Comparison of ENCODE assay signal across 23 mouse cellular contexts in genomic region chr14:105275196-105275595, GRCm38 (mm10). TPM values are rescaled to one million over a fixed set of nuclear protein-coding genes. Genes with fewer than 3 reads are reported as not detected.
A peak's percentile ranks its signal among the peaks of the same experiment; 100 is the strongest.
DNase-seq lines count a peak whose midpoint lies in the region; ATAC-seq and TF ChIP-seq lines count a peak whose summit lies in the region.
"Had no signal": no experiment of that assay in that cellular context is flagged by ENCODE, and none has a peak within 500 bp of the region (broad histone marks: within the 10 kb centered on the region; RNA-seq: fewer than 3 reads in every experiment).

No protein-coding gene starts in this region.

- no peak for ATAC-seq in heart, postnatal 0 days (ENCODE audit: insufficient read depth, low read depth)
- no peak for ATAC-seq in lung, embryonic 14.5 days (ENCODE audit: insufficient read depth)

- peaks cover 14% of the 10 kb centered on the region for H3K4me1 ChIP-seq in heart, postnatal 0 days (ENCODE audit: control insufficient read depth, insufficient read depth)
- no peaks in the 10 kb centered on the region for H3K4me1 ChIP-seq in lung, embryonic 14.5 days (ENCODE audit: insufficient read depth)
- H3K4me1 ChIP-seq in CH12.LX (ENCODE audit: control insufficient read depth in 1 of 2, insufficient read depth in 2 of 2) = peaks cover 8 to 21% of the 10 kb centered on the region in 2 experiments

- TF ChIP-seq EP300 in heart, postnatal 0 days (IDR thresholded peaks at IDR 0.05; ENCODE audit: low read depth) = no peak
- peak; percentile 36; the same call in 1 of the 2 replicates for TF ChIP-seq EP300 in CH12.LX (IDR thresholded peaks at IDR 0.05; ENCODE audit: low read length)

- no peak overlapping the region for H3K9ac ChIP-seq in heart, postnatal 0 days (replicated peaks; ENCODE audit: low read depth, low read length)
- no peak overlapping the region for H3K9ac ChIP-seq in lung, embryonic 14.5 days
- H3K9ac ChIP-seq in CH12.LX (ENCODE audit: insufficient read depth, low read depth) = no peak overlapping the region
- H3K9ac ChIP-seq: forebrain, embryonic 12.5 days; hindbrain, embryonic 15.5 days; neural tube, embryonic 15.5 days had no signal

- 46% methylated on average over 5 of the region's 5 CpGs for WGBS in heart, postnatal 0 days
- 53% methylated on average over 5 of the region's 5 CpGs for WGBS in lung, embryonic 14.5 days

- H3K4me2 ChIP-seq in heart, postnatal 0 days (ENCODE audit: low read depth, low read length) = no peak overlapping the region
- no peak overlapping the region for H3K4me2 ChIP-seq in lung, embryonic 14.5 days
- no peak overlapping the region for H3K4me2 ChIP-seq in CH12.LX (ENCODE audit: insufficient read depth, low read depth, poor library complexity, severe bottlenecking)
- H3K4me2 ChIP-seq: forebrain, embryonic 12.5 days; hindbrain, embryonic 15.5 days; liver, embryonic 11.5 days; neural tube, embryonic 15.5 days had no signal

- peak overlapping the region; percentile 28; the same call in 1 of the 2 replicates for H3K27ac ChIP-seq in heart, postnatal 0 days (ENCODE audit: low read depth)
- H3K27ac ChIP-seq in lung, embryonic 14.5 days (ENCODE audit: low read depth) = no peak overlapping the region
- no peak overlapping the region for H3K27ac ChIP-seq in CH12.LX (ENCODE audit: insufficient read depth, low read depth)
- H3K27ac ChIP-seq: embryonic facial prominence, embryonic 10.5 days; forebrain, embryonic 12.5 days; heart, adult 2 months; hindbrain, embryonic 15.5 days; layer of hippocampus, adult 2 months; neural tube, embryonic 15.5 days had no signal

- H3K9me3 ChIP-seq in heart, postnatal 0 days (replicated peaks; ENCODE audit: control insufficient read depth, low read length) = no peaks in the 10 kb centered on the region
- H3K9me3 ChIP-seq in lung, embryonic 14.5 days (ENCODE audit: low read depth, low read length) = no peaks in the 10 kb centered on the region
- no peaks in the 10 kb centered on the region for H3K9me3 ChIP-seq in CH12.LX (replicated peaks; ENCODE audit: low read length)
- H3K9me3 ChIP-seq: embryonic facial prominence, embryonic 10.5 days; forebrain, embryonic 12.5 days; G1E; hindbrain, embryonic 15.5 days; neural tube, embryonic 15.5 days had no signal

- no peaks in the 10 kb centered on the region for H3K36me3 ChIP-seq in heart, postnatal 0 days (replicated peaks; ENCODE audit: control insufficient read depth, insufficient read depth, low read length)
- H3K36me3 ChIP-seq in lung, embryonic 14.5 days (ENCODE audit: insufficient read depth) = 0 out of 2 replicates have a peak, but pooled peaks cover under 1% of the 10 kb centered on the region
- peaks cover 0 to under 1% of the 10 kb centered on the region in 2 experiments for H3K36me3 ChIP-seq in CH12.LX (replicated peaks in 1 of 2; ENCODE audit: control insufficient read depth in 1 of 2, insufficient read depth in 1 of 2, low read length in 1 of 2)
- H3K36me3 ChIP-seq: forebrain, embryonic 12.5 days; hindbrain, embryonic 15.5 days; neural tube, embryonic 15.5 days had no signal

- DNase-seq in heart, postnatal 0 days (ENCODE audit: low spot score) = no peak
- DNase-seq in heart, postnatal 25 days (ENCODE audit: low spot score) = no peak
- peak; percentile 15 for DNase-seq in lung, embryonic 14.5 days
- no peak for DNase-seq in lung, postnatal 25 days (ENCODE audit: low spot score)
- peak; percentile 27 for DNase-seq in CH12.LX (ENCODE audit: extremely low read depth)
- no peak for DNase-seq in thymus, postnatal 4 days
- no peak for DNase-seq in kidney, postnatal 25 days
- DNase-seq: cerebellum, adult 2 months; gastrocnemius, postnatal 25 days; heart, adult 2 months; heart, postnatal 10 days; kidney, adult 18-20 months; kidney, postnatal 10 days; layer of hippocampus, postnatal 36 days; midbrain, embryonic 14.5 days; thymus, postnatal 25 days had no signal

- 0 out of 2 replicates have a peak, but pooled peaks cover 2% of the 10 kb centered on the region for H3K79me2 ChIP-seq in CH12.LX (replicated peaks; ENCODE audit: control insufficient read depth, extremely low read depth, insufficient read depth, poor library complexity, severe bottlenecking)

- TF ChIP-seq RAD21 in CH12.LX (IDR thresholded peaks at IDR 0.05; ENCODE audit: low read depth, low read length) = no peak

- dilution Hi-C loops in CH12.LX (cut with MboI; ENCODE audit: extremely low pct_ligation_motif_present, extremely low pct_unique_long_range_greater_than_20kb, low sequenced_read_pairs) = no loop called here

- in situ Hi-C loops in CH12.LX (cut with MboI; ENCODE audit: low pct_ligation_motif_present, low pct_unique_long_range_greater_than_20kb, low sequenced_read_pairs) = no loop called here

- no peaks in the 10 kb centered on the region for H3K27me3 ChIP-seq in heart, postnatal 0 days (ENCODE audit: control insufficient read depth, insufficient read depth, low read length)
- H3K27me3 ChIP-seq in lung, embryonic 14.5 days (ENCODE audit: insufficient read depth, low read length) = no peaks in the 10 kb centered on the region
- no peaks in the 10 kb centered on the region for H3K27me3 ChIP-seq in CH12.LX (replicated peaks)
- H3K27me3 ChIP-seq: forebrain, embryonic 12.5 days; hindbrain, embryonic 15.5 days; neural tube, embryonic 15.5 days had no signal

- TF ChIP-seq CTCF in heart, postnatal 0 days (IDR thresholded peaks at IDR 0.05; ENCODE audit: low read depth) = no peak
- TF ChIP-seq CTCF in lung, embryonic 14.5 days (IDR thresholded peaks at IDR 0.05; ENCODE audit: low read depth) = no peak
- no peak for TF ChIP-seq CTCF in CH12.LX (conservative IDR thresholded peaks at IDR 0.05 in 1 of 2, IDR thresholded peaks at IDR 0.05 in 1 of 2; ENCODE audit: low read depth in 2 of 2, low read length in 2 of 2)

- H3K4me3 ChIP-seq in heart, postnatal 0 days (ENCODE audit: low read depth, low read length) = no peak overlapping the region
- no peak overlapping the region for H3K4me3 ChIP-seq in lung, embryonic 14.5 days (ENCODE audit: low read depth, low read length)
- H3K4me3 ChIP-seq in CH12.LX (replicated peaks in 1 of 3; ENCODE audit: low read depth in 2 of 3, low read length in 2 of 3, poor library complexity in 1 of 3) = no peak overlapping the region
- H3K4me3 ChIP-seq: embryonic facial prominence, embryonic 10.5 days; forebrain, embryonic 12.5 days; heart, adult 2 months; hindbrain, embryonic 15.5 days; layer of hippocampus, adult 2 months; neural tube, embryonic 15.5 days had no signal

- intact Hi-C loops in heart, postnatal 25 days (cut with DNase I) = no loop called here

- TF ChIP-seq POLR2A in CH12.LX (IDR thresholded peaks at IDR 0.05; ENCODE audit: low read depth, low read length) = no peak

TF ChIP-seq in CH12.LX, 34 proteins besides CTCF, POLR2A, EP300 and RAD21:
- peak; percentile 37; the same call in 1 of the 2 replicates for TF ChIP-seq IRF4 (IDR thresholded peaks at IDR 0.05; ENCODE audit: low read depth, low read length)
- no peak for TF ChIP-seq E2F4 (IDR thresholded peaks at IDR 0.05; ENCODE audit: insufficient replicate concordance, low read depth, low read length)

RNA-seq across cellular contexts. Expression of gene Ndfip2, which starts 16.8 kb away (rescaled TPM):
- 66.0 and 67.7 TPM in 2 replicates for total RNA-seq in heart, postnatal 0 days (2014; rRNA removed; ENCODE audit: low replicate concordance)
- polyA plus RNA-seq in heart, postnatal 0 days (2015; fragmentation: Nextera tagmentation; extraction: Ambion mirVana) = 39.2 and 39.8 TPM in 2 replicates
- total RNA-seq in heart, postnatal 25 days (2021) = 10 to 100 TPM; 19.3 to 19.7 TPM
- polyA plus RNA-seq in lung, embryonic 14.5 days (2014; fragmentation: Nextera tagmentation; extraction: Ambion mirVana) = 60.3 and 63.8 TPM in 2 replicates
- 12.6 and 14.1 TPM in 2 replicates for total RNA-seq in CH12.LX (2012; rRNA removed)
- 49.4 and 49.6 TPM in 2 replicates for total RNA-seq in CH12.LX (2014; rRNA removed)
- 18.0 and 19.0 TPM in 2 replicates for polyA plus RNA-seq in CH12.LX (2012; ENCODE audit: insufficient read length, low read depth)

Comparison
In these comparisons a context has a peak if more than half of its experiments do, and no peak if none do; other contexts are left out.
1. DNase-seq: peak in lung, embryonic 14.5 days (single experiment) and CH12.LX (single experiment); none in heart, postnatal 0 days (single experiment), heart, postnatal 25 days (single experiment), lung, postnatal 25 days (single experiment), thymus, postnatal 4 days (single experiment) and kidney, postnatal 25 days (0 of 2).